Mouse (Mus musculus): ENCODE data around the gene Glod5.
"Not testable (repeated sequence)": the region's sequence is repeated elsewhere in the genome, so short reads cannot be mapped to it uniquely, and the experiment has no call there.

Glod5 gene

GRCm38 (mm10) chrX:8018286-8018685, at the start of gene Glod5:
TSS of gene Glod5 (minus strand) at chrX:8018492.
- DNase-seq = peak in 1 of 2 experiments; percentile 7

GRCm38 (mm10) chrX:8051044-8051781, 32.9 kb upstream of the Glod5 start:
- DNase-seq = not testable (repeated sequence)

DNA sequence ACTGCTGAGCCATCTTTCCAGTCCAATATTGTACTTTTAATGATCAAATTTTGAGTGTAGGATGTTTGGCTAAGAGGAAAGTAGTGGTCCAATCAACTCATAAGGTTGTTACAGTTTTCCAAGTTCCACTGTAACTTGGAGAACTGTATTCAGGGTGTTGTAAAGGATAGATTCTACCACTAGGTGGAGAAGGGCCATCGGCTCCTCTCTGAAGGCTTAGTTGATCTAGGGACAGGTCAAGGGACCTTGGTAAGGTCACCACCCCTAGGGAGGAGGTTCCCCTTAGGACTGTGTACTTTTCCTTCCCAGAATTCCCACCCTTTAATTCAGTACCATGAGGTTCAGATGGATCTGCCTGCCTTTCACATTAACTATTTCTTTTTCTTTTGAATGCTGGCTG, 14.7 kb upstream of the Glod5 start:
- no peak for DNase-seq

DNA sequence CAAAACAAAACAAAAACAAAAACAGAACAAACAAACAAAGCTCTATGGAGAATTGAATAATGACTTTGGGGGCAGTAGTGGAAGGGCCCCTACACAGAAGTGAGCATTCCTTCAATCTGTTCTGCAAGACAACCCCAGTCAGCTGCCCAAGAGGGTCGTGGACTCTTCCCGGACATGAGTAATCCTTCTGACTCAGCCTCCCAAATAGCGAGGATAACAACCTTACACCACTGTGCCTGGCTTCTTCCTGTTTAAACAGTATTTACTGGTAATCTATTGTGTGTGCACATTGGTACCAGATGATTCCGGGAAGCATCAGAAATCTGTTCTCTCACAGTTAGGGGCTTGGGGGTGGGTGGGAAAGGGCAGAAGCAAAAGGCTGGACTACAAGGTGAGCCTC, 8.5 kb upstream of the Glod5 start:
- no peak for DNase-seq

DNA sequence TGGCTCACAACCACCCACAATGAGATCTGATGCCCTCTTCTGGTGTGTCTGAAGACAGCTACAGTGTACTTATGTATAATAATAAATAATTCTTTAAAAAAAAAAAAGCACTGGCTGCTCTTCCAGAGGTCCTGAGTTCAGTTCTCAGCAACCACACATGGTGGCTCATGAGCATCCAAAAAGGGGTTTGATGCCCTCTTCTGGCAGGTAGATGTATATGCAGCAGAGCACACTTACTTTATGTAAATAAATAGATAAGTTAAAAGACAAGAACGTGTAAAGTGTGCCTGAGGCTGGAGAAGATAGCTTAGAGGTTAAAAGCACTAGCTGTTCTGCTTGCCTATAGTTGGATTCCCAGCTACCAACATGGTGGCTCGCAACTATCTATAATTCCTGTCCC, 6.5 kb upstream of the Glod5 start:
- no peak for DNase-seq

DNA sequence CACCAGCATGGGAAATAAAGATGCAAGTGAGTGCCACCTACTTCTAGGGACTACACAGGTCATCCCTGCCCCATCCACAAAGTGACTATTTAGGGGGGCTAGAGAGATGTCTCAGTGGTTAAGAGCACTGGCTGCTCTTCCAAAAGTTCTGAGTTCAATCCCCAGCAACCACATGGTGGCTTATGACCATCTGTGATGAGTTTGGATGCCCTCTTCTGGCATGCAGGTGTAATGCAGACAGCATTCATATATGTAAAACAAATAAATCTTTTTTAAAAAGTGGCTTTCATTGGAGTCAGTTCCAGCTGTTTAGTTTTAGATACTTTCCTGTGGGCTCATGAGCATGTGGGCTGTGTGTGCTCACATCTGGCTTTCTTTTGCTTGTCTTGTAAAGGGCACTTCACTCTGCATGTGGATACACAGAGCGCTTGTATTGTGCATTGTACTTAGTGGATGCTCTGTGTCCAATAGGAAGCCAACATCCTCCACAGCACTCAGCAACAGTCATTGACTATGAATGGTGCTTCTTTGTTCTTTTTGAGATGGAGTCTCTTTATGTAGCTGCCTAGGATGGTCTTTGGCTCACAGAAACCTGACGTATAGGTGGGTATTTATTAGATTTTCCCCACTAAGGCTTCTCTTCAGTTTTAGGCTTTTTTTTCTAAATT, 2.0 kb upstream of the Glod5 start:
- DNase-seq = peak; percentile 5 to 11

DNA sequence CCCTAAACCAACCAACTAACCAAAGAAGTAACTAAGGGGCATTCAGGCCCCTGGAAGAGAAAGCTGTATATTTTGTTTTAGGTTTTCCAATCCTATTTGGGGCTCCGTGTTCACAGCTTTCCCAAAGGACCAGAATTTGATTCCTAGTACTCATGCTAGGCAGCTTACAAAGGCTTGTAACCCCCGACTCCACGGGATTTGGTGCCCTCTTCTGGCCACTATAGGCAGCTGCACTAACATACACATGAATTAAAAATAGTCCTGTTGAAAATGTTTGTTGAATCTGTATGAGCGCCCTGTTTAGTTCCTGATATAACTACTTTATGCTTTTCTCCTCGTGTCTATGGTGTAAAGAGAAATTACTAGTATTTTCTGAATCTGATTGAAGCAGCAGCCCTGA, 1.1 kb downstream of the Glod5 start:
- DNase-seq = peak; percentile 55 to 58

- DNase-seq = peak; percentile 18 to 59
Observed at GRCm38 (mm10) chrX:8015675-8016074, 2.6 kb downstream of the Glod5 start.

- no peak for DNase-seq
Observed at GRCm38 (mm10) chrX:8013569-8014314, 4.5 kb downstream of the Glod5 start.

DNA sequence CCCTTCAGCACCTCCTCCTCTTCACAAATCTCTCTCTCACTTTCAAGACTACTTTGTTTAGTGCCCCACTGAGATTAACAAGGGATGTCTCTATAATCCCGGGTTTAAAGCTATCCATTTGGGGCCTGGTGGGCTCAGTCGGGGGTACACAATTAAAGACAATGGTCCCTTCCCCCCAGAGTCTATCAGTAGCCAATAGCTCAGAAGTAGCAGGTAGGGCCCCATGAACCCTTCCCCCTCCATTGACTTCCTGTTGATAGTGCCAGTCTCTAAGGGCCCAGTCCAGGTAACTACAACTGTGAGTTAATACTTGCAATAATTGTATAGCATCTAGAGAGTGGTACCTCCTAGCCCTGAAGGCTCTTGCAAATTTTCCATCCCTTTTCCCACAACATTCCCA, 5.1 kb downstream of the Glod5 start:
- no peak for DNase-seq

- DNase-seq = not testable (repeated sequence)
Observed at GRCm38 (mm10) chrX:8009356-8009755, 8.9 kb downstream of the Glod5 start.

GRCm38 (mm10) chrX:8008543-8008942, 9.7 kb downstream of the Glod5 start:
- DNase-seq = peak in 1 of 2 experiments; percentile 23

DNA sequence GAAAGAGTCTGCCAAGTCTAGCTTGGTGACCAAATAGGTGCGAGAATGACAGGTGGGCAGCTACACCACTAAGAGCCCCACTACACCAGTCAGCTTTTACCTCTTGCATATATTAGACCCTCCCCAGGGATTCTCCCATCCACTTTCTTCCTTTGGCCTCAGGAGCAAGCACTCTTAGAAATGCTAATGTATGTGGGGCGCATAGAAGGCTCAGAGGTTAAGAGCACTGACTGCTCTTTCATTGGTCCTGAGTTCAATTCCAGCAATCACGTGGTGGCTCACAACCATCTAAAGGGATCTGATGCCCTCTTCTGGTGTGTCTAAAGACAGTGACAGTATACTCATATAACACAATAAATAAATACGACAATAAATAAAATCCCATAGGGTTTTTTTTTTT, 15.3 kb downstream of the Glod5 start:
- DNase-seq = no peak

DNA sequence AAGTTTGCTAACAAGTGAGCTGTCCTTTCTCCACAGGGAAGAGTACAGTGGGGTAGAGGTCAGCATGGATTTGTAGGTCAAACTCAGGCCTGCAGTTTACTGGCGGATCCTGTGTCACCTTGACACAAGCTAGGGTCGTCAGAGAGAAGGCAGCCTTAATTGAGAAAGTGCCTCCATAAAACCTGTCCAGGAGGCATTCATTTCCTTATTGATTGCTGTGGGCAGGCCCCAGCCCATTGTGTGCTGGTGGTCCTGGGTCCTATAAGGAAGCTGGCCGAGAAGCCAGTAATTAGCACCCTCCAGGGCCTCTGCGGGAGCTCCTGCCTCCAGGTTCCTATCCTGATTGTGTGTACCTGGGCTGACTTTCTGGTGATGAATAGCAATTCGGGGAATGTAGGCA, 16.3 kb downstream of the Glod5 start:
- no peak for DNase-seq

- DNase-seq = no peak
Observed at GRCm38 (mm10) chrX:8000546-8001192, 17.6 kb downstream of the Glod5 start.

- DNase-seq = peak; percentile 11 to 50
Observed at GRCm38 (mm10) chrX:7993068-7993735, 25.1 kb downstream of the Glod5 start.

DNA sequence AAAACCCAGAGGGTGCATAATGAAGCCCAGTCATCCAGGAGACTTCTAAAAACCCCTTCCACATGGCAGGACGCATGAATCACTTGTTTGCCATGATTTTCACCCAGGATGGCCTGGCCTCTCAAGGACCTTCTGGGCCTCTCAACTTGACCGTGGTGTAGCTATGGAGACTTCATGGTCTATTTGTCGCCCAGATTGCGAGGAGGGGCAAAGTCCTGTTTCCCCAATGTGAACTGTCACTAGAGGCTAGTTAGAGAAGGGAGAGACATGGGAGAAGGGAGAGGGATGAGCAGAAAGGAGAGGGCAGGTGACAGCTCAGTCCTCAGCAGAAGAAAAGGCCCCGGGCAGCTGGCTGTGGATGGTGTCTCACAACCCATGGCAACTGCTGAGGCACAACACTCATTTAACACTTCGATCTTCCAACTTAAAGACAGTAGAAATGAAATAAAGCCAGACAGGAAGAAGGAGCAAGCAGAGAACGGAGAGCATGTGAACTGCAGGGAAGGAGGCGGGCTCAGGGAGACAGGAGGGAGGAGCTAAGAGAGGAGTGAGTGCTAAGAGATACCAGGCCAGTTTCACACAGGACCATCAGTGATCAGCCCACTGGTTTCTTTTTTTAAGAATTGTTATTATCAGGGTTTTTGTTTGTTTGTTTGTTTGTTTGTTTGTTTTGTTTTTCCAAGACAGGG, 25.8 kb downstream of the Glod5 start:
- peak; percentile 6 to 37 for DNase-seq

DNA sequence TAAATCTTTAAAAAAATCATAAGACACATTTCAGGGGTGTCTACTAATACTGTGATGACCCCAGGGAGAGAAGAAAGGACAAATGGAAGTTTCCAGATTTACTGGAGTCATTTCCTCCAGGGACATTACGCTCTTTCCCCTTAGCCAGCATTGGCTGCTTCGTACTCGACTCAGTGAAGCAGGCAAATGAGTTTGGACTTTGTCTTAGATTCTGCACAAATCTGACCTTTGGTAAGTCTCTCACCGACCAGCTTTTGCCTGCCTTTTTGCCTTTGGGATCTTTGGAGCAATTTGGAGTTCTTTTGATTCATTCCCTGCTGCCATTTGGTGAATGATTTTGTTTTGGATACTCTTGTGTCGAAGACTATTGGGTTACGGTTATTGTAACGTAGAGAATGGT, 36.9 kb downstream of the Glod5 start:
- DNase-seq = no peak

- DNase-seq = no peak
Observed at GRCm38 (mm10) chrX:7977892-7978291, 40.4 kb downstream of the Glod5 start, which contains the start of gene Gata1. TSS of gene Gata1 (minus strand) at chrX:7978071.

DNA sequence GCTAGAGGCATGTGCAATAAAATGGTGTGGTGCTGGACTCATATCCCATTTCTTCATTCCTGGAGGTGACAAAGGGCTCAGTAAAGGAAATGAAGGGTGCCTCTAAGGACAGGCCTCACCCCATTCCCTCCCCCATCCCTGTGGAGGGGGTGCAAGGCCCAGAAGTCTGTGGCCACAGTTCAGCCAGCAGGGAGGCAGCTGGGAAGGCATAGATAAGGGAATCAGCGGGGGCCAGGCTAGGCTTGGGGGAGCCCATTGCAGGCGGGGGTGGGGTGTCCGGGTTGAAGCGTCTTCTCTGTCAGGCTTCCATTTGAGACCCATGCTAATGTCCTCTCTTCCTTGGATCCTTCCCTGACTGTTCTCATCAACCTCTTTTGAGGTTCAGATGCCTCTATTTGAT, 47.0 kb downstream of the Glod5 start:
- no peak for DNase-seq

GRCm38 (mm10) chrX:7968899-7969298, 49.4 kb downstream of the Glod5 start:
- no peak for DNase-seq

GRCm38 (mm10) chrX:7968226-7968625, 50.1 kb downstream of the Glod5 start:
- DNase-seq = no peak
